Mouse (Mus musculus) lung, adult 2 months (tissue): Measurements from ENCODE around the gene Golm1.

Experiments
- CTCF ChIP-seq: fragments of 200-500 bp; IDR thresholded peaks from 2 replicates; pipeline ENCODE4 v1.5.1; 2011; ENCODE audit warnings: mild to moderate bottlenecking, low read length, control low read depth; ENCODE audit not compliant: insufficient read depth
- POLR2A ChIP-seq: fragments of 200-500 bp; IDR thresholded peaks from 2 replicates; pipeline ENCODE4 v1.6.1; 2011; ENCODE audit warnings: low read depth, mild to moderate bottlenecking, control low read depth, low read length, borderline replicate concordance; ENCODE audit errors: extremely low read depth

DNA sequence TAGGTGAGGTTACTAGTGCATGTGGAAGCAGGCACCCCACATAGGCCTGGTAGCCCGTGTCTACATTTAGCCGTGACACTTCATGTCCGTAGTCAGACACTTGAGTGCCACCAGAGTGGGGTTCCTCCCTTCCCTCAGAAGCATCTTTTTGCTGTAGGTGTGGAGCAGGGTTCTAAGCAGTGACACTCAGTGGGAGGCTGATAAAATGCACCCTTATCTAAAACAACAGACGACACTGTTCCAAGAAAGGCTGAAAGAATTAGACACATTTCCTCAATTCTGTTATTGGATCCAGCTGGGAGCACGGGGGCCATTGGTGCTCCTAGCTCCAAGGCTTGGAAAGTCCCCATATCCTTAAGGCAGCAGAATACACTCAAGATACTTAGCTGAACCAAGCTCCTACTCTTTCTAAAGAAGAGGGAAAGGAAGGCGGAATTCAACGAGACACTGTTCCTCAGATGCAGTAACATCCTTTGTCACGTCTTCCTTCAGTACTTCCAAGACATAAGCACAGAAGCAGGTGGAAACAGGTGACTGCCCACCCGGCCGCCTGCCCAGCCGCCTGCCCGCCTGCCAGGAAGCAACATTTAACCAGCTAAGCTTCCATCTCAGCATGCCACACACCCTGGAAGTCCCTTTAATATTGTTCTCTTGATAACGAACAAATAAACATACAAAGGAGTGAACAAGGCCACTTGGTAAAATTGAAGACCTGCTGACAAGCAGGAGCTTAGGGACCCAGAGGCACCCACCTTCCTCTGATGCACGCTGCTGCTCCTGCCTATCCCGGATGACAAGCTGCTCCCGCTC, 36.0 kb downstream of the Golm1 start:
- no peak for TF ChIP-seq POLR2A
- TF ChIP-seq CTCF, result no peak
